Mouse (Mus musculus): ENCODE results near the gene Olfr555. TPM values are rescaled to one million over a fixed set of nuclear protein-coding genes. Genes with fewer than 3 reads are reported as not detected.
"Not testable (repeated sequence)": the region's sequence is repeated elsewhere in the genome, so short reads cannot be mapped to it uniquely, and the experiment has no call there.

Gene Olfr555
- polyA plus RNA-seq (2012; ENCODE audit: insufficient read depth, insufficient read length, low replicate concordance, missing spikeins), result not detected in 2 replicates

DNA sequence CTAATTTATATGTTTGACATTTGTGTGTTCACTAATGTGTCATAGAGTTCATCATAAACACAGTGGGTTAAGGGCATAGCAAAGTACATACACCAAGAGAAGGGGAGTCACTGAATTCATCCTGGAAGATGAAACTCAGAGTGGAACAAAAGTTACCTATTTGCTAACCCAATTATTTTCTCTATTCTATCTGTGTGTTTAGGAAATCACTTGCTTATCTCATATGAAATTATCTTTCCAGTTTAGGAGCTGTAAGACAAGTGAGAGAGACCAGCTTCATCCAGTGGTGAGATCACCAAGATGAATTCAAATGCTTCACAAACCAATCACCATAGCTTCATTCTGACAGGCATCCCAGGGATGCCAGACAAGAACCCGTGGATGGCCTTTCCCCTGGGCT, at the start of gene Olfr555:
TSS of gene Olfr555 (plus strand) at position 301 of the 400 bp plus-strand sequence.
- no peak within 1 kb of the TSS for H3K27ac ChIP-seq (ENCODE audit: insufficient read depth, low read depth, low read length)
- H3K4me3 ChIP-seq (ENCODE audit: insufficient read depth, low read depth, low read length), result no peak within 1 kb of the TSS
- 72% methylated on average over 1 of the region's 1 CpGs for WGBS
- no peak for TF ChIP-seq CTCF (IDR thresholded peaks at IDR 0.05; ENCODE audit: insufficient read depth, low read depth, low read length)
- TF ChIP-seq POLR2A (IDR thresholded peaks at IDR 0.05; ENCODE audit: insufficient read depth, low read depth, low read length), result no peak
- H3K4me1 ChIP-seq (ENCODE audit: control insufficient read depth, insufficient read depth, low read length), result no peaks in the 10 kb centered on the region

DNA sequence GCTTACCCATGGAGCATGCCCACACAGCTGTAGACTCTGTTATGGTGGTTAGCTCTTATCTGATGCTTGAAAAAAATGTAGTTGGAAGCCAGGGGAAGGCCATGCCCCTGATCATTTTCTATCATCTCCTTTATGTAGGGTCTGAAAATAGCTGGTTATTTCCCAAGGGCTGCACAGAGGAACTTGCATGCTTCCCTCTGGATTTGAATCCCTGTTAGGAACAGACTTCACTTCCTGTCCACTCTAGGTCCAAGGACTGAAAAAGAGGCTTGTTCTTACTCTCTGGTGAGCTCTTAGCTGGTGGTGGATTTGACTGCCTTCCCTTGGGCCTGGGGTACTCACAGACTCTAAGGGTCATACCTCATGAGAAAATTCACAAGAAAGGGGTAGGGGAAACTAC, 40.5 kb upstream of the Olfr555 start, which contains the start of gene Olfr553:
TSS of gene Olfr553 (minus strand) at position 101 of the 400 bp plus-strand sequence.
- Histone ChIP-seq H3K4me3 (ENCODE audit: insufficient read depth, low read depth, low read length) (no peak within 1 kb of the TSS), H3K4me1 (ENCODE audit: control insufficient read depth, insufficient read depth, low read length) (no peaks in the 10 kb centered on the region), H3K27ac (ENCODE audit: insufficient read depth, low read depth, low read length) (no peak within 1 kb of the TSS)
- no peak for TF ChIP-seq POLR2A (IDR thresholded peaks at IDR 0.05; ENCODE audit: insufficient read depth, low read depth, low read length)
- no peak for TF ChIP-seq CTCF (IDR thresholded peaks at IDR 0.05; ENCODE audit: insufficient read depth, low read depth, low read length)

DNA sequence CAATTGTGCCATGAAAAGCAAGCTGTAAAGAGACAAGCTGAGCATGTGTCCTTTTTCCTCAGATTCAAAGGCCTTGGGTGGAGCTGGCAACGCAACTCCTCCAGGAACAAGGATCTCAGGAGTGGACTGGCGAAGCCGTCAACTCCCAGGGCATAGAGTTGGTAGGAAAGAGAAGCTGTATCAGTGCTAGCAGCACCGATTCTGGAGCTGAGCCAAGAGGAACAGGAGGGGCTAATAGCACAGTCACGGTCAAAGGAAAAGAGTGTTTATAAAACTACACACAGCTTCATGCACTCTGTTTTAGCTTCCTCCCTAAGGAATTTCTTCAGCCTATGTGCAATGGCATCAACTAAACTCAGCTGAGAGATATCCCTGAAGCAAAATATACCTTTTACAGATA, 39.0 kb upstream of the Olfr555 start:
- 45% methylated on average over 5 of the region's 5 CpGs for WGBS

DNA sequence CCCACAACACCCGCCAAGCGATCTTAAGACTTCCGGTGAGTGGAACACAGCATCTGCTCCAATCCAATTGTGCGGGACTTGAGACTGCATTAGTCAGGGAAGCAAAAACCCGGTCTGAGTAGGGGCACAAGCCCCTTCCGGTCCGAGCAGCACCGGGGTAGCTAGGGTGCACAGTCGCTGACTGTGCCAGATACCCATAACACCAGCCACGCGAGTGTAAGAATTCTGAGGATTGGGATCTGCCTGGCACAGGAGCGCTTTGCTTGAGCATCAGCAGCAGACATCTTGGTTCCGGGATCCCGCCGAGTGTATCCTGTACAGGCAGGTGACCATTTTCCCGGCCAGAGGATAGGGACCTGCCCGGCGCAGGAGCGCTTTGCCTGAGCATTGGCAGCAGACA, 38.3 kb upstream of the Olfr555 start:
- WGBS, result 89% methylated on average over 19 of the region's 19 CpGs
- H3K4me3 ChIP-seq (ENCODE audit: insufficient read depth, low read depth, low read length); H3K27ac ChIP-seq (ENCODE audit: insufficient read depth, low read depth, low read length); H3K4me1 ChIP-seq (ENCODE audit: control insufficient read depth, insufficient read depth, low read length): not testable (repeated sequence)

More for the DNA sequence above, 39.0 kb upstream of the Olfr555 start:
- no peak overlapping the region for H3K27ac ChIP-seq (ENCODE audit: insufficient read depth, low read depth, low read length)
- TF ChIP-seq POLR2A (IDR thresholded peaks at IDR 0.05; ENCODE audit: insufficient read depth, low read depth, low read length) (no peak), CTCF (IDR thresholded peaks at IDR 0.05; ENCODE audit: insufficient read depth, low read depth, low read length) (no peak)
- H3K4me3 ChIP-seq (ENCODE audit: insufficient read depth, low read depth, low read length), result no peak overlapping the region
- no peaks in the 10 kb centered on the region for H3K4me1 ChIP-seq (ENCODE audit: control insufficient read depth, insufficient read depth, low read length)

DNA sequence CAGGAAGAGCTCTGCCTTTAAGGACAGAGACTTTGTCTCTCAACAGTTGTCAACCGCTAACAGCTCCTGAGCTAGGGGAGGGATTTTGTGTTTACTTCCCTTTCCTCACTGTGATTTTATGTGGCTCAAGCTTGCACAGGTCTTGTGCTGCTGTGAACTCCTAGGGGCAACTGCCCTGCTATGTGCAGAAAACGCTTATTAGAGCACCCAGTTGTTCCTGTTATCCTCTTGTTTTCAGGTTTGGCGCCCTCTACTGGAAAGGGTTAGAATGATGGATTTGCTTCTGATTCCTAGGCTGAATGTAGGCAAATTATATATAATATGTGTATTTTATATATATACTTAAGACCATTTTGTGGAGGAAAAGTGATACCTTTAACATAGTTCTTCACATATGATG, 22.0 kb upstream of the Olfr555 start:
- no peak overlapping the region for H3K4me3 ChIP-seq (ENCODE audit: insufficient read depth, low read depth, low read length)
- WGBS, result 33% methylated on average over 3 of the region's 3 CpGs
- no peak overlapping the region for H3K27ac ChIP-seq (ENCODE audit: insufficient read depth, low read depth, low read length)
- H3K4me1 ChIP-seq (ENCODE audit: control insufficient read depth, insufficient read depth, low read length), result no peaks in the 10 kb centered on the region
- TF ChIP-seq POLR2A (IDR thresholded peaks at IDR 0.05; ENCODE audit: insufficient read depth, low read depth, low read length), result no peak
- no peak for TF ChIP-seq CTCF (IDR thresholded peaks at IDR 0.05; ENCODE audit: insufficient read depth, low read depth, low read length)

DNA sequence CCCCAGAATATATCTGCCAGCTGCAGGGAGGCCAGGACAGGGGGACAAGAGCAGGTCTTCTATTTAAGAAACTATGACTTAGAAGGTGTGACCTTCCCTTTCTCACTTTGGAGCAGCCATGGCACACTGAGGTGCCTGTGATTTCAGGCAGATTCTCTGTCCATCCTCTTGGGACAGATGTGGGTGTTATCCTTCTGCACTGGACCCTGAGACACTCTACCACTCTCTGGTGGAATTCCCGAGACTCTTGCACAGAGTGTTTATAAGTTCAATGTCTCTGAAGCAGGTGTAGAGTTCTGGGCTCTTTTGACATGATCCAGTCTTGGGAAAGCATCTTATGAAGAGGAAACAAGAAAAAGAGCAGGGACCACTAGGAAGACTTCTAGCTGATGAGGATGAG, 20.5 kb upstream of the Olfr555 start, which contains the start of gene Olfr554:
TSS of gene Olfr554 (plus strand) at position 301 of the 400 bp plus-strand sequence.
- WGBS, result 82% methylated on average over 1 of the region's 1 CpGs
- Histone ChIP-seq H3K4me1 (ENCODE audit: control insufficient read depth, insufficient read depth, low read length) (no peaks in the 10 kb centered on the region), H3K27ac (ENCODE audit: insufficient read depth, low read depth, low read length) (no peak within 1 kb of the TSS), H3K4me3 (ENCODE audit: insufficient read depth, low read depth, low read length) (no peak within 1 kb of the TSS)
- TF ChIP-seq CTCF (IDR thresholded peaks at IDR 0.05; ENCODE audit: insufficient read depth, low read depth, low read length) (no peak), POLR2A (IDR thresholded peaks at IDR 0.05; ENCODE audit: insufficient read depth, low read depth, low read length) (no peak)

DNA sequence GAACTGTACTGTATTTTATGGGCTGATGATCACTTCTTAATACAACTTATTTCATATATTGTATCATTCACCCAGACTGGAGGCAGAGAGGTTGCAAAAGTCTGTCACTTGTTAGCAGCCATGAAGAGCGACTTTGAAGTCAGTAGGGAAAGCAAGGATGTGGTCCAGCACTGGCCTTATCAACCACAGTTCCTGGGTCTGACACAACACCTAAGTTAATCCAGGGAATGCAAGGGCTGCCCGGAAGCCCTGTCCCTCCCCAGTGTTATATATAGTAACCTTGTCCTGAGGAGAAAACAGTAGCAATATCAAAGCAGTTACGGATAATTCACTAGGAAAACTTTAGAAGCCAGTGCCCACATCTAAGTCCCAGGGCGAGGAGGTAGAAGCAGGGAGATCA, 13.7 kb upstream of the Olfr555 start:
- H3K27ac ChIP-seq (ENCODE audit: insufficient read depth, low read depth, low read length); H3K4me1 ChIP-seq (ENCODE audit: control insufficient read depth, insufficient read depth, low read length); H3K4me3 ChIP-seq (ENCODE audit: insufficient read depth, low read depth, low read length): not testable (repeated sequence)
- WGBS, result 84% methylated on average over 4 of the region's 4 CpGs

DNA sequence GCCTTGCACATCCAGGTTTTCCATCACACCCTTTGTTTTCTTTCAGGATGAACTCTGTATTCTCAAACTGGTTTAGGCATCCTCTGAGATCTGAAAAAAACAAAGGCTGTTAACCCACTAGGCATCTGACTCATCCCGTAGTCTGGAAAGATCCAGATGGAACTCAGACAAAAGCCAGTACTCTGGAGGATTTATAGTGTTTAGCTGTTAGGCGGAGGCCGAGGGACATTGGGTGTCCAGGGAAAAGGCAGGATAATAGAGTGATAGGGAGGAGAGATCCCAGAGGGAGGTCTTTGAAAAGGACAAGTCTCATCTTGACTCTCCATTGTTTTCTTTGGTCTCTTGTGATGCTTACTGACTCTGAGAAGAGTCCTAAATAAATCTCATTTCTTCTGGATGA, 6.0 kb downstream of the Olfr555 start, which contains the start of gene Olfr556:
TSS of gene Olfr556 (plus strand) at position 301 of the 400 bp plus-strand sequence.
- Histone ChIP-seq H3K4me1 (ENCODE audit: control insufficient read depth, insufficient read depth, low read length) (no peaks in the 10 kb centered on the region), H3K4me3 (ENCODE audit: insufficient read depth, low read depth, low read length) (no peak within 1 kb of the TSS), H3K27ac (ENCODE audit: insufficient read depth, low read depth, low read length) (no peak within 1 kb of the TSS)
- WGBS, result 58% methylated on average over 3 of the region's 3 CpGs
- TF ChIP-seq CTCF (IDR thresholded peaks at IDR 0.05; ENCODE audit: insufficient read depth, low read depth, low read length) (no peak), POLR2A (IDR thresholded peaks at IDR 0.05; ENCODE audit: insufficient read depth, low read depth, low read length) (no peak)

DNA sequence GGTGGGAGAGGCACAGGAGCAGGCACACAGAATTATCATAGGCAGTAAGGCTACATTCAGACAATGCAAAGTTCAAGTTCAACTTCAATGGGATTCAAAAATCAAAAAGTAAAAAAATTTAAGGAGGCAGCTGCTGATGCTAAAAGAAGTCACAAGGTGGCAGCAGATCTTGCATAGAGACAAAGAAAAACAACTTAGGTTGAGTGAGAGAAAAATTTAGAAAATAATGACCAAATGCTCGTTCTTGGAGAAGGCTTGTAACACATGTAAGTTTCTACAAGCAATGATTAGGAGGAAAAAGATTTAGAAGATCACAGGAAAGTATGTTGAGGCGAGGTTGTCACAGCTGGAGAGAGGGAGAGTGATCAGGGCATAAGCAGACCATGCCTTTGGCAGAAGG, 6.8 kb downstream of the Olfr555 start:
- 20% methylated on average over 2 of the region's 2 CpGs for WGBS
- H3K4me3 ChIP-seq (ENCODE audit: insufficient read depth, low read depth, low read length), result no peak overlapping the region
- TF ChIP-seq POLR2A (IDR thresholded peaks at IDR 0.05; ENCODE audit: insufficient read depth, low read depth, low read length) (no peak), CTCF (IDR thresholded peaks at IDR 0.05; ENCODE audit: insufficient read depth, low read depth, low read length) (no peak)
- no peaks in the 10 kb centered on the region for H3K4me1 ChIP-seq (ENCODE audit: control insufficient read depth, insufficient read depth, low read length)
- H3K27ac ChIP-seq (ENCODE audit: insufficient read depth, low read depth, low read length), result no peak overlapping the region

DNA sequence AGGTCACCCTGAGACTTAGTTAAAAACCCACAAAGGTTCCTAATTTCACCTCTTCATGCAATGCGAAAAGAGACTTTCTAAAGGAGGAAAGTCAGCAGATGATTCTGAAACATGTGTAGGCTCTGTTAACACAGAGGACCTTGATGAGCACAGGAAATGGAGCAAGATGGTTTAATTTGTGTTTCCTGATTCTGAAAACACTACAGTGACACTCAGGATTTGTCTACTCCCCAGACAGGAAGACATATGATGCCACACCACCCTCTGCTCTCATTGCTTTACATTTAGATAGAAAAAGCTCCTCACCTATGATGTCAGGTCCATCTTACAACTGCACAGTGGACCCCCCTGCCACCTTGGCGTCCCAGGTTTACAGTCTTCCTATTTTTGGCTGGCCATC, 17.6 kb downstream of the Olfr555 start:
- Histone ChIP-seq H3K4me3 (ENCODE audit: insufficient read depth, low read depth, low read length) (no peak overlapping the region), H3K4me1 (ENCODE audit: control insufficient read depth, insufficient read depth, low read length) (no peaks in the 10 kb centered on the region), H3K27ac (ENCODE audit: insufficient read depth, low read depth, low read length) (no peak overlapping the region)
- WGBS, result 92% methylated on average over 2 of the region's 2 CpGs
- TF ChIP-seq POLR2A (IDR thresholded peaks at IDR 0.05; ENCODE audit: insufficient read depth, low read depth, low read length), result no peak
- TF ChIP-seq CTCF (IDR thresholded peaks at IDR 0.05; ENCODE audit: insufficient read depth, low read depth, low read length), result no peak
